Mouse (Mus musculus): Measurements from ENCODE around the gene Ssxb2.
"Not testable (repeated sequence)": the region's sequence is repeated elsewhere in the genome, so short reads cannot be mapped to it uniquely, and the experiment has no call there.

The Ssxb2 gene

GRCm38 (mm10) chrX:8461626-8462025 is at the start of gene Ssxb2:
Ssxb2 (minus strand) TSS chrX:8461726.
- not testable (repeated sequence) for DNase-seq (ENCODE audit: low read depth, low spot score)

DNA sequence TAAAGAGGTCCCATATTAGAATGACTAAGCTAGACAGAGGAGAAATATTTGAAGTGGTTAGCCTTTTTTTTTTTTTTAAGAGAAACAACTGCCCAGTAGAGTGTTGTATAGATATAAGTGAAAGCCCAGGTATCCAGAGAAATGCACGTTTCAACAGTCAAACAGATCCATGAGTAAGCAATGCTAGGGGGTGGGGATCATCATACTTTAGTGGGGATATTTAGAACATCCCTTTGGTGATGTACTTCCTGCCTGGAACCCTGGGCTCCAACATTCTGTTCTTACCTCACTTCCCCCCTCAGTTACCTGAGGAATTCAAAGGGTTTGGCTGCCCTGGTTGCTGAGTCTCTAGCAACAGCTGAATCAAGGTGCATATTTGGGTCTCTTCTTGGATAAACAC is 48.5 kb downstream of the Ssxb2 start, which contains the start of gene Ssxb1:
TSS of gene Ssxb1 (plus strand) at position 301 of the 400 bp plus-strand sequence.
- DNase-seq (ENCODE audit: low read depth, low spot score), result not testable (repeated sequence)

Measured in retina, postnatal 7 days (tissue).